Mouse (Mus musculus) CD8-positive naive resting alpha-beta T cell, adult 2 months (primary cell): Measurements from ENCODE around the gene AI481877.
A peak's percentile ranks its signal among the peaks of the same experiment; 100 is the strongest.

ENCODE experiments used
- DNase-seq, 2 experiments: peaks; one replicate each; pipeline ENCODE4 v3.0.0; 2022; ENCODE audit warnings: low read depth in 2 of 2, low spot score in 2 of 2

The AI481877 gene

DNA sequence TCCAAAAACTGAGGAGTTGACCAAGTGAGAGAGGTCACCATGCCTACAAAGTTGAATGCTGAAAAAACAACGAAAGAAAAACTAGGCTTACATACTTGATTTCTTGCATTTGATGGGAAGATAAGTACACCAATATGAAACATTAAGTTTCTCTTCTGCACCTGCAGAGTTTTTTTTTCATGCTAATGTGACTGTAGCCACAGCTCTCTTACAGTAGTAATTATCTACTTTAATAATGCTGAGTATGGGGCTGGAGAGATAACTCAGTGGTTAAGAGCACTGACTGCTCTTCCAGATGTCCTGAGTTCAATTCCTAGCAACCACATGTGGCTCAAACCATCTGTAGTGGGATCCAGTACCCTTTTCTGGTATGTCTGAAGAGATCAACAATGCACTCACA, 13.7 kb downstream of the AI481877 start:
- DNase-seq = no peak

DNA sequence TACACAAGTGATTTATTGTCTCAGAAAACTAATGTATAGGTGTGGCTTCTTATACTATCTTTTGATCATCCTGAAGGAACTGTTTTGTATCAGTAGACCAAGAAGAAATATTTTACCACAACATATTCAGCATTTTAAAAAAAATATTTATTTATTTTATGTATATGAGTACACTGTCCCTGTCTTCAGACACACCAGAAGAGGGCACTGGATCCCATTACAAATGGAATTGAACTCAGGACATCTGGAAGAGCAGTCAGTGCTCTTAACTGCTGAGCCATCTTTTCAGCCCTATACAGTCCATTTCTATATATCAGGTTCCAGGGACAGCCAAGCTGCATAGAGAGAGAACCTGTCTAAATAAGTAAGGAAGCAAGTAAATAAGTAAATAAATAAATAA, 15.2 kb downstream of the AI481877 start:
- no peak for DNase-seq

- DNase-seq = no peak
Measured at GRCm38 (mm10) chr4:59117644-59118495, 20.9 kb downstream of the AI481877 start.

DNA sequence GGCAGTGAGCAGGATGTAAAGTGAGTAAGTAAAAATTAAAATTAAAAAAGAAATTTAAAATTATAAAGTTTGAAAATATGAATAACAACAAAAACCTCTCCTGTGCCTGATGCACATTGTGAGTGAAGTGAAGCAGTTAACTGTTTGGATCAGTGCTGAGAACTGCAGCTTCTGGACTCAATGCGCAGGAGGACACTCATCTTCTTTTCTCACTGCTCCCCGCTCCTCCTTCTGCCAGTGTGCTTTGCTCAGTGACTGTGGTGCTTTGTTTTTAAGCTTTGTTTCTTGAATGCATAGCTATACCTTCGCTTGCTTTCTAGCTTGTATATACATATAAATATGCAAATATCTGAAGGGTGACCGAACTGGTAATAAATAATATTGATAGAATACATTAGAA, 30.1 kb downstream of the AI481877 start:
- no peak for DNase-seq

- DNase-seq = no peak
Measured at GRCm38 (mm10) chr4:59107886-59108285, 30.9 kb downstream of the AI481877 start.

- DNase-seq = no peak
Measured at GRCm38 (mm10) chr4:59106661-59107060, 32.1 kb downstream of the AI481877 start.

DNA sequence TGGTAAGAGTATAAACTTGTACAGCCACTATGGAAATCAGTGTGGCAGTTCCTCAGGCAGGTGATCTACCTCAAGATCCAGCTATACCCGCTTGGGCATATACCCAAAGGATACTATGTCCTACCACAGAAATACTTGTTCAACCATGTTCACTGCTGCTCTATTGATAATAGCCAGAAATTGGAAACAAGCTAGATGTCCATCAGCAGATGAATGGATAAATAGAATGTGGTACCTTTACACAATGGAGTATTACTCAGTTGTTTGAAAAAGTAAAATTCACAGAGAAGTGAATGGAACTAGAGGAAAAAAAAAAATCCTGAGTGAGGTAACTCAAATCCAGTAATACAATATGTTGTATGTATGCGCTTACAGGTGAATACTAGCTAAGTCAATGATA, 34.6 kb downstream of the AI481877 start:
- DNase-seq = no peak

DNA sequence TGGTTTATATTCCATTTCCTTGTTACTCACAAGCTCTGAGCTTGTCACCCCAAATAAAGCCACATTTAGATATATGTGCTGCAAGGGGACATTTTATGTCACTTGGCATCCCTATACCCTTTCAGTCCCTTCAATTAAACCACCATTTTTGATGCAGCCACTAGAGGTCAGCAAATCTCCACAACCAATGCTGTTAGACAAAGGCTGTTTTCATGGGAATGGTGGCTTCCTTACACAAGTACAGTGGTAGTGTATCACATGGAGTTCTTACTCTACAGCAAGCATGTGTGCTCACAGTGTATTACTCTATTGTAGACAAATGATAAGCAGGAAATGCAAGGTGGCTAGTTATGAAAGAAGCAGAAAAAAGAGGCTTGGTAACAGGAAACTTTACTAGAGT, 42.4 kb downstream of the AI481877 start:
- DNase-seq = peak; percentile 36 to 62

DNA sequence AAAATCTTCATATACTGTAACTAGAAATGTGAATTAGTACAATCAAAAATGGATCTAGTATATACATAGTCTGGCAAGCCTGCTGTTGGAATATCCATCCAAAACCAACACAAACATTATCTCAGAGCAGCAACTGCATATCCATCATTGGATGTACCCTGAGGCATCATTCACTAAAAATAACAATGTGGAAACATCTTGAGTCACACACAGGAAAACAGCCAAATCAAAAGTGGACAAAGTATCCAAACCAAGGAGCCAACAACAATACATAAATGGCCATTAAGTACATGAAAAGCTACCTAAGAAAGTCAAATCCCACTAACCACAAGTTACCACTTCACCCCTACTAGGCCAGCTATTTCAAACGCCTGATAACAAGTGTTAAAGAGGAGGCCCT, 49.4 kb downstream of the AI481877 start:
- DNase-seq = no peak

DNA sequence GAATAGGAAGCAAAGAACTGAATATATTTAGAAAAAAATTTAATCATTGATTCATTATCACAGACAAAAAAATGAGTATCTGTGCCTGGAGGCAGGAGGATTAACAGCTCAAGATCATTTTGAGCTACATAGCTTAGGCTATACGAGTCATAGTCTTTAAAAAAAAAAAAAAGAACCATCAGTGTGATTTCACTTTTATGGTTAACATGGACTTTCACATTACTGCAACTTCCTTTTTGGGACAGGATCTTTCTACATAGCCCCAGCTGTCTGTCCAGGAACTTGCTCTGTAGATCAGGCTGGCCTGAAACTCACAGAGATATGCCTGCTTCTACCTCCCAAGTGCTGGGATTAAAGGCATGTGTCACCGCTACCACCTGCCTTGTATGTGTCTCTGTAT, 55.4 kb downstream of the AI481877 start:
- DNase-seq = no peak

- DNase-seq = no peak
Measured at GRCm38 (mm10) chr4:59069276-59069675, 69.5 kb downstream of the AI481877 start.

DNA sequence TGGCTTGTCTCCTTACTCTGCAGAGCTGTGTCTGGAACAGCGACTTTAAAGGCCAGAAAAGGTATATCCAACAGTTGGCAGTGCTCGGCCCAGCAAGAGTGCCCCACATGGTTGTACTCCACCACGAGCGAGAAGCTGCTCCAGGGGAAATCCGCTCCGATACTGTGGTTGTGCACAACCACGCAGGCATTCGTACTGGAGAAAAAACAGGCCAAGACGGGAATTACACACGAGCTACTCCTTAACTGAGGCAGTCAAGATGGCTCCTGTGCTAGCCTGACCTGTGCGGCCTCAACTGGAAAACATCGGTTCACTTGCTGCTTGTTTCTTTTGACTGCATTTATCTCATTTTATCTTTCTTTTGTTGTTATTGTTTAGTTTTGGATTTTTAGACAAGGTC, 76.3 kb downstream of the AI481877 start:
- DNase-seq = no peak

- no peak for DNase-seq
Measured at GRCm38 (mm10) chr4:59057929-59058328, 80.9 kb downstream of the AI481877 start.

- DNase-seq = no peak
Measured at GRCm38 (mm10) chr4:59051081-59051480, 87.7 kb downstream of the AI481877 start.

GRCm38 (mm10) chr4:59047222-59047621, 91.6 kb downstream of the AI481877 start:
- DNase-seq = no peak

- DNase-seq = no peak
Measured at GRCm38 (mm10) chr4:59043891-59044290, 94.9 kb downstream of the AI481877 start.

DNA sequence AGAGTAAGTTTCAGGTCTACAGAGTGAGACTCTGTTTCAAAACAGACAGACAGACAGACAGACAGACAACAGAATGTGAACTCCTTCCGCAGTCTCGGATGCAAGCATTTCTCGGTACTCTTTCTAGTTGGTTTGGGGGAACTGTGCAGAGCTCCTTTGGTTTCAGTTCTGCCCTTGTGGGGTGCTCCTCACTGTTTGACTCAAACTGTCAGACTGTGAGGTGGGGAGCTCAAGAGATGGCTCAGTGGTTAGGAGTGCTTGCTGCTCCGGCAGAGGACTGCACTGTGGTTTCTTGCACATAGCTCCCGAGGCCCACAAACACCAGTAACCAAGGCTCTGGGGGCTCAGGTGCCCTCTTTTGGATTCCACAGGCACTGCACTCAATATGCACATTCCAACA, 95.7 kb downstream of the AI481877 start:
- no peak for DNase-seq

- DNase-seq = no peak
Measured at GRCm38 (mm10) chr4:59040397-59041287, 98.1 kb downstream of the AI481877 start.

GRCm38 (mm10) chr4:59037525-59037924, 101.3 kb downstream of the AI481877 start:
- no peak for DNase-seq

DNA sequence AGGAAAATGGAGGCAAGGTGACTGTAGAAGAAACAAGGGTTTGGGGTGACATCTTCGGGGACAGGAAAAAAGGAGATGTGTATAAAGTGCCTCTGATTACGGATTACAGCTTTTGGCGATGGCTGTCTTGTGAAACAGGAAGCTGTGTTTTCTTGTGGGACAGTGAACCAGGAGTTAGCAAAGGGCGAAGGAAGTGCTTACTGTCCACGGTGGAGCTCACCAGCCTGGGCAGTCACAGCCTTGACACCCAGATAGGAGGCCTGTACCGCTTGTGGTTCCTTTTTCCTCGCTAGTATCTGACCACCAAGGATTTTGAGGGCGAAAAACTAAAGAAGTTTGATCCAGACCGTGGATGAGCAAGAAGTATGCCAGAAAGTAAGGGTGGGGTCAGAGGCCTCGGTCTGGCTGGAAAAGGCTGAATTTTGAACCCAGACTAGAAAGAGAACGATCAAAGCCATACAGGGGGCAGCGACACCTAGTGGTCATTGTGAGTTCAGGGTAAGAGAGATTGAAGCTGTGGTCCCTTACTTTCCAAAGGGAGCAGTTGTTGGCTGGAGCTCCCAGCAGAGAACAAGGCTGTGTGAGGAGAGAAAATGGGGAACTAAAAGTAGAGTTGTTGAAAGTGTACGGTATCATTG, 102.2 kb downstream of the AI481877 start:
- DNase-seq = peak; percentile 64 to 69

DNA sequence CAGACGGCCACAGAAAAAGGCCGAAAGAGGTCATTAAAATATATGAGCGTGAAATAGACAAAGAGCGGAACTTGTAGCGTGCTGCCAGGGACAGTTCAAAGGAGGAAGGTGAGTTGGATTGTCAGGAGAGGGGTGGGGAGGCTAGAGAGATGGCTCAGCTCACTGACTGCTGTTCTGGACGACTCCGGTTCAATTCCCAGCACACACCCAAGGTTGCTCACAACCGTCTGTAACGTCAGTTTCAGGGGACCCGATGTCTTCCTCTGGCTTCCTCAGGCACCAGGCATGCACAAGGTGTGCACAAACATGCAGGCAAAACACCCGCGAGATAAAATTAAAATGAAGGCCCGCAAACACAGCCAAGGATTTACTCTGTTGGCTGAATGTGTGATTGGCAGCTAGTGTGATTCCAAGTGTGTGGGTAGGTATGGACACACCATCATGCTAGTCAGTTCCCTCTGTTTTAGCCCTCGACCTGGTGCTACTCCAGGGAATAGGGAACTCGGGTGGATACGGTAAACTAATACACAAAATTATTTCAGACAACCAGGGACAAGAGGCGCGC, 102.9 kb downstream of the AI481877 start:
- no peak for DNase-seq
